Mouse (Mus musculus): Measurements from ENCODE around the gene Emid1. TPM values are rescaled to one million over a fixed set of nuclear protein-coding genes. Genes with fewer than 3 reads are reported as not detected.
"Not testable (repeated sequence)": the region's sequence is repeated elsewhere in the genome, so short reads cannot be mapped to it uniquely, and the experiment has no call there.

The Emid1 gene
- total RNA-seq, 2 experiments from 2014 or later, result 7.3 to 9.3 TPM

GRCm38 (mm10) chr11:5102384-5102783 lies 49.7 kb downstream of the Emid1 start:
- no peak for DNase-seq

- no peak for DNase-seq
Observed at GRCm38 (mm10) chr11:5101641-5102040, 50.4 kb downstream of the Emid1 start.

GRCm38 (mm10) chr11:5100801-5101200 lies 51.3 kb downstream of the Emid1 start:
- no peak for DNase-seq

- no peak for DNase-seq
Observed at GRCm38 (mm10) chr11:5100283-5100682, 51.8 kb downstream of the Emid1 start.

GRCm38 (mm10) chr11:5099576-5100183 lies 52.4 kb downstream of the Emid1 start:
- peak; percentile 71 to 75 for DNase-seq

DNA sequence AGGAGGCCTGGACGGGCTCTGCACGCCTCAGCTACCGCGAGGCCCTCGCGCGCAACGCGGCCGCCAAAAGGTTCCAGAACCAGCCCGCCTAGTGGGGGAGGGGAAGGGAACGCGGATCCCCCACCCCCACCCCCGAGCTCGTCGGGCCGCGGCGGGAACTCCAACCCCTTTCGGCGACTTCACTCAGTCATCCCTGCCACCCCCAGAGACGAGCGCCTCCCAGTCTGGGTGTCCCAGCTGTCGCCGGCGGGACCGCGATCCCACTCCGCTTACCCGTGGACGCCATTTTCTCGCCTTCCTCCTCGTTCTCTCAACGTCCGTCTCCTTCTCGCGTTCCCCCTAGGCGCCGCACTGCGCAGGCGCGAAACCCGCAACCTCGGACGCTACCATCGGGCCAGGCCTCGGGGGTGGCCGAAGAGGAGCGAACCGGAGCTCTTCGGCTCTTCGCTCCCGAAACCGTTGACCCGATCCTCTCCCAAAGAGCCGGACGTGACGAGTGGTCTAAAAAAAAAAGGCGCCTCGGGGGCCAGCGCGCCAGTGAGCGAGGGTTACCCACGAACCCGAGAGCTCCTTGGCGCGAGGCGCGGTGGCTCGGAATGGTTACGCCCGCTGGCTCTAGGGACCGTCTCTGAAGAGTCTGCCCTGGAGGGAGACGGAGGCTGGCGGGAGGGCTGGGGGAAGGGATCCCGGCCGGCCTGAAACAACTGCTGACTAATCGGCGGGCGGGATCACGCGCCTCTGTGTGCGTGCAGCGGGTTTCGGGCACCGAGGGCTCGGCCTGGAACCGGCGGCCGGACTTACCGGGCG lies 53.1 kb downstream of the Emid1 start, which contains the start of the genes Rhbdd3 and Ewsr1:
Gene Rhbdd3 (plus strand): TSS at position 191 of the 807 bp plus-strand sequence.
Gene Ewsr1 (minus strand): TSS at position 531 of the 807 bp plus-strand sequence.
- DNase-seq, result peak; percentile 98

DNA sequence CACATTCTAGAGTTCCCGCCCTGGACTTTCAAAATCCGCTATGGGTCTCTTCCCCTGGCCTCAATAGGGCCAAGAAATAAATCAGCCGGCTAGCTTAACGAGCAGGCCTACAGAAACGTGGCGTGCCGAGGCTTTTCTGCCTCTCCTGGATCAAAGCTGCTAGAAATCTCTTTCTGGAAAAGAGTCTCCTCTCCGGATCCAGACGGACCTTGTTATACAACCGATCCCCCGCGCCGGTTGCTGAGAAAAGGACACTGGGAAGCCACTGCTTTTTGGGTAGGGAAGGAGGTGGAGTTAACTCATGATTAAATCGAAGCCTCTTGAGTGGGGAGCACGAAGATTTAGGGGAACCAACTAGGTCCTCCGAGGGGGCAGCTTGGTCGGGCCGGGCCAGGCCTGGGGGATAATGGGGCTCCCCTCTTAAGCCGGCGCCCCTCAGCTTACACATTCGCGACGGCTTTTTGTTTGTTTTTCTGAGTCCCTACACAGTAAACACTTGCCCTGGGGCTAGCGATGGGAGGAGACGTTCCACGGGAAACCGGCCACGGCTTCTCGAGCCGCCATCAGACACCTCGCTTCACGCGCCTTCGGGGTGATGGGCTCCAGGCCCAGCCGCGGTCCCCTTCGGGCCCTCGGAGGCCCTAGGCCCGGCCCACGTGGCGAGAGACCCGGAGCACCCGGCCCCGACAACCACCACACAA lies 53.9 kb downstream of the Emid1 start:
- peak; percentile 57 to 67 for DNase-seq

GRCm38 (mm10) chr11:5096480-5097020 lies 55.5 kb downstream of the Emid1 start:
- DNase-seq, result no peak

DNA sequence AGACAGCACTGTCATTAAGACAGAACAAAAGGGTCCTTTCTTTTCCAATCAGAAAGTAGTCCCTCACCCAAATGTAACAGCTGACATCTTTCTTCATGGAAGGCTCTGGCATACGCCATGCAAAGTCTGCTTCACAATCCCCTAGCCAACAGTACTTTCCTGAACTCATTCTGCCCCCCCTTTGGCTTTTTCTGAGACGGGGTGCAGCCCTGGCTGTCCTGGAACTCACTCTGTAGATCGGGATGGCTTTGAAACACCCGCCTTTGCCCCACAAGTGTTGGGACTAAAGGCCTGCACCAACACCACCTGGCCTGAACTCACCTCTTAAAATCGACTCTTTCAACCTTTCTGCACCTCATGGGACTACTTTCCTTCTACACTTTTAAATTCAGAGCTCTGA lies 56.2 kb downstream of the Emid1 start:
- DNase-seq, result no peak

GRCm38 (mm10) chr11:5091706-5092105 lies 60.4 kb downstream of the Emid1 start:
- DNase-seq, result no peak

DNA sequence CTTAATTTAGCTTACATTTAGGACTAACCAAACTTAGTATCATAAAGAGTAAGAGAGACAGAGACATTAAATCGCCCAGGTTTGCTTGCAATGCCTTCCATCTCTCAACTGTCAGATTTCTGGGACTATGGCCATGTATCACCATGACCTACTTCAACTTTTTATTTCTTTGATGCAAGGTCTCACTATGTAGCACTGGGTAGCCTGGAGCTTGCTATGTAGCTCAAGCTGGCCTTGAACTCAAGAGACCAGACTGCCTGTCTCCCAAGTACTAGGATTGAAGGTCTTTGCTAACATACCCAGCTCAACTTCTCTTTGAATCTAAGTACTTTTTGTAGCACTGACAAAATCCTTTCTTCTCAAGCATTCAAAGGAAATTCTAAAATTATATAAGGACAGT lies 62.9 kb downstream of the Emid1 start:
- no peak for DNase-seq

- not testable (repeated sequence) for DNase-seq
Observed at GRCm38 (mm10) chr11:5076843-5077242, 75.2 kb downstream of the Emid1 start.

DNA sequence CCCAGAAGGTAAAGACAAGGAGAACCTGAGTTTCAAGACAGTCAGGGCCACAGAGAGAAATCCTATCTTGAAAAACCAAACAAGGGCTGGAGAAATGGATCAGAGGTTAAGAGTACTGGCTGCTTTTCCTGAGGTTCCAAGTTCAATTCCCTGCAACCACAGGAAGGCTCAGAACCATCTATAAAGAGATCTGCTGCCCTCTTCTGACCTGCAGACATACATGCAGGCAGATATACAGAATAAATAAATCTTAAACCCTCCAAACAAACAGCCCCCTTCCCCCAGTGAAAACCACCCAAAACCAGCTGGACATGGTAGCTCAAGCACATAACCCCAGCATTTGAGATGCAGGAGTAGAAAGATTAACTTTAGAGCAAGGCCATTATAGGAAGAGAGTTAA lies 76.3 kb downstream of the Emid1 start:
- DNase-seq, result no peak

GRCm38 (mm10) chr11:5074882-5075281 lies 77.2 kb downstream of the Emid1 start:
- no peak for DNase-seq

DNA sequence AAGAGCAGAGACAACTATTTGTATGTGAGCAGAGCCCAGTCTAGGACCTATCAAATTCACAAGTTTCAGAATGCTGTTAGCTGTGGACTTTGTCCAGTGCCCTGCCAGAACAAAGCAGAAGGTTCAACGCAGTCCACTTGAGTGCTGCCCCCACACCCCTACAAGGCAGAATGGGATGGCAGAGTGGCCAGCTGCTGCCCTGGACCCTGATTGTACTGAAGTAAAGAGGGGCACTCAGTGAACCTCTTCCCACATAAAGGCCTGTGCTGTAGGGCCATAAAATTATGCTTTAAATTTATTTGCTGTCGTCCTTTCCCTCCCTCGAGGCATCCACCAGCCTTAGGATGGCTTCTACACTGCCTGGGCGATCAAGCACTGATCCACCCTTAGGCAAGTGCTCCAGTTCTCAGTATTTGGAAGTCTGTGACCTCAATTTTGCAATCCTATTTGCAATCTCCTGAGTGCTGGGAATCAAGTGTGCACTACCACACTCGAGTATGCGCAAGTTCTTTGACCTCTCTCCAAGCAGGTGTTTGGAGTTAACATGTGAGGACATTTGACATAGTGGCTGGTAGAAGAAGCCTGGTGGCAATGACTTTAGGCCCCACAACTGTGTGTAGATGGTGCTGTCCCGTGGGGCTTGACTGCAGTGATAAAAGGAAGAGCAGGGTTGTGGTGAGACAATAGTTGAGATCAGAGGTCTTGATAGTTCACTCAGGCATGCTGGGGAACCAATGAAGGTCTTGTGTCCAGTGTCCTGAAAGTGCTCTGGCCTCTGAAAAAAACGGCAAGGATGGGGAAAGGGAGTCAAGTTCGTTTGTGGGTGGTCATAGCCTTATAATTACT lies 83.7 kb downstream of the Emid1 start:
- no peak for DNase-seq

DNA sequence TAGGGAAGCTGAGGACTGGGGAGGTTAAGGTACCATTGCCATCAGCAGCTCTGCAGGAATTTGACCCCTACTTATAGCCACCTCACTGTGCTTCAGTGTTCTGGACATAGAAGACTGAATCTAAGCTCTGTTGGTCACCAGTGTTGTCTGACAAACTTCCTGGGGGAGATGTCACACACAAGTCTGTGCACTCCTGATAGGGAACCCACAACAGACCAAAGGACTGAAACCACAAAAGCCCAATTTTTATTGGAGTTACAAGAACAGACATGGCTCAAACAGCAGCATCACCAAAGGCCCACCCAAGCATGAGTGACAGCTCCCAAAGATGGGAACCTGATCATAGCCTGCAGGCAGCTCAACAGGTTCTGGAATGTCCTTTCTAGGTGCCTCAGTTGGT lies 85.0 kb downstream of the Emid1 start:
- no peak for DNase-seq

- peak; percentile 84 to 88 for DNase-seq
Observed at GRCm38 (mm10) chr11:5065056-5065821, 86.8 kb downstream of the Emid1 start, which contains the start of gene Gas2l1. Gene Gas2l1 (minus strand): TSS chr11:5065327.

DNA sequence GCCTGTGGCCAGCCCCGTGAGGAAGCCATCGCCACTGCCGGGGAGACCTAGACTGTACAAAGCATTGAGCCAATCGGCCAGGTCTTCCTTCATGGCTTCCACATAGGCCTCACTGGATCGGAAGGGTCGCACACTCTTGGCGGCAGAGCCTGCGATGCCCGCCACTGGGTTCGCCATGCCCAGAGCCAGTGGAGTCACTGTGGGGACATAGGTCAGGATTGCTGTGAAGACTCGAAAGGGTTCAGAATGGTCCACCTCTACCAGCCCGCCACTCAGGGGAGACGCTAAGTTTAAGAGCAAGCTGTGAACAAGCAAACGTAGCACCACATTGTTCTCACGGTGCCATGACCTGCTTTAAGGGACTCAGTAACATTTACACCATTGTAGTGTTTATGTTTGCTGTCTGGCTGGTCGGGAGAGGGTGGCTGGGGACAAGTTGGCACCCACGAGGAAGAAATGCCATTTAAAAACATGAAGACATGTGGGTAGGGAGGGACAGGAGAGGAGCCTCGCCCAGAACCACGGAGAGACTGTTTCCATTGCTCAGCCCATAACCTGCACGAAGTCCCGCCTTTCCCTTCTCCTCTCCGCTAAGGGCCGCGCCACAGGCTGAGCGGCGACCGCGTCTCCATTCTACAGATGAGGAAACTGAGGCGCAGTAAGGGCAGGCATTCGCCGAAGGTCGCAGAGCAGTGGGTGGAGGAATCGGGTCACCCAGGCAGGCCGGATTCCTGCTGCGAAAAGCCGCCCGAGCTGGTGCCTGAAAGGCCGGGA lies 87.6 kb downstream of the Emid1 start:
- no peak for DNase-seq

- DNase-seq, result peak; percentile 47 to 49
Observed at GRCm38 (mm10) chr11:5063561-5064281, 88.3 kb downstream of the Emid1 start.
